Mouse (Mus musculus) CD8-positive naive resting alpha-beta T cell, adult 2 months (primary cell): ENCODE results near the gene Uncx.
"Not testable (repeated sequence)": the region's sequence is repeated elsewhere in the genome, so short reads cannot be mapped to it uniquely, and the experiment has no call there.

Source experiments
- DNase-seq, 2 experiments: peaks; one replicate each; pipeline ENCODE4 v3.0.0; 2022; ENCODE audit warnings: low read depth in 2 of 2, low spot score in 2 of 2

Gene Uncx

GRCm38 (mm10) chr5:139559782-139560181, 16.5 kb downstream of the Uncx start:
- no peak for DNase-seq

GRCm38 (mm10) chr5:139561363-139562001, 18.2 kb downstream of the Uncx start:
- no peak for DNase-seq

DNA sequence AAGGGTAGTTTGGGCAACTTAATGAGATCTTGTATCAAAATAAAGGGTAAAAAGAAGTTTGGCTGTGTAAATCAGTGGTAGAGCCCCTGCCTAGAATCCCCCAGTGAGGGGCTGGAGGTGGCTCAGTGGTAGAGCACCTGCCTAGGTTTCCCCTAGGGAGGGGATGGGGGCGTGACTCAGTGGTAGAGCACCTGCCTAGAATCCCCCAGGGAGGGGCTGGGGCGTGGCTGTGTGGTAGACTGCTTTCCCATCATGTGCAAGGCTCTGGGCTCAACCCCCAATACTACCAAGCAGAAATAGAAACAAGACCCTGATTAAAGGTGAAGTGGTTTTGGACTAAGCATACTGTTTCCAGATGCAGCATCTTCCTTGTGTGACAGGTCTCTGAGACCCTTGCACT, 21.4 kb downstream of the Uncx start:
- no peak for DNase-seq

DNA sequence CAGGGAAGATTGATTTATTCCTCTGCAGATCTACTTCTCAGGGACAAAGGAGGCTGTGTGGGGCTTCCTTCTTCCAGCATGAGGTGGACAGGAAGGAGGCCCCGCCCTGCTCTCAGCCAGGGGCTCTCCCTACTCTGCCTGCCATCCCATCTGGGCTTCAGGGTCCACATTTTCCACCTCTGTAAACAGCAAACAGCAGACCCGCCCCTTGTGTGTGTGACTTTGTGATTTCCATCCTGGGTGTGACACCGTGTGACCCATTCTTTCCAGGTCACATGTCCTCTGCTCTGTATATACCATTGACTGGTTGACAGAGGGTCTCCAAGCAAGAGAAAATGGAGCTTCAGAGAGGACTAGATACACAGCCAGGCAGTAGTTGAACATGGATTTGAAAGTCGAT, 22.2 kb downstream of the Uncx start:
- no peak for DNase-seq

DNA sequence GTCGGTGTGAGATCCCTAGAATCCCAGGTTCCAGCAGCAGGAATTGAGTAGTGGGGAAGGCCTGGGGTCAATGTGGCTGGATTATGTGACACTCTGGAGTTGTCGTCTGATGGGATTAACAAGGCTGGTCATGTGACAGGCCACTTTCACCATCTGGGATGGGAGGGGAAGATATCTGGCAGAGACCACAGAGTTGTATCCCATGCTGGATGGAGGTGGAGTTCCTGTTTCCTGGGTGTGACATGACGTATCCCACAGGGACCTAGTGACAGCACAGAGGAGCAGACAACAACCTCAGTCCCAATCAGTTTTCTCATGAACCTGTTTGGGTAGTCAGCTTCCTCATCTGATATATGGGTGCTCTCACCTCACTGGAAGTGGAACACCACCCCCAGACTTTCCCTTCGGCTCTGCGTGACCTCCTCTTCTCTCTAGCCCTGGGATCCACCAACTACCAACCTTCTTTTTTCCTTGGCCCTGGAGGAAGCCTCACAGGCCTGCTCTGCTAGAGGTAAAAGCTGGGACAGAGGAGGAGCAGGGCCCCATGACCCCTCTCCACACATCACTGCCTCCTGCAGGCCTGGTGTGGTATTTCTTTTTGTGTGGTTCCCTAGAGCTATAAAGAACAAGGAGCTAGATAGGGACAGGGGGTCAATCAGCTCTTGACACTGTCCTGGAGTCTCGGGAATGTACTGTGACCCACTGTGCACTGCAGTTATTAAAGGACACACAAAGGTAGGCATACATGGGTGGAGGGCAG, 23.5 kb downstream of the Uncx start:
- no peak for DNase-seq

GRCm38 (mm10) chr5:139568079-139568478, 24.8 kb downstream of the Uncx start:
- no peak for DNase-seq

GRCm38 (mm10) chr5:139572526-139572925, 29.2 kb downstream of the Uncx start:
- no peak for DNase-seq

GRCm38 (mm10) chr5:139573606-139574311, 30.5 kb downstream of the Uncx start:
- DNase-seq: no peak

DNA sequence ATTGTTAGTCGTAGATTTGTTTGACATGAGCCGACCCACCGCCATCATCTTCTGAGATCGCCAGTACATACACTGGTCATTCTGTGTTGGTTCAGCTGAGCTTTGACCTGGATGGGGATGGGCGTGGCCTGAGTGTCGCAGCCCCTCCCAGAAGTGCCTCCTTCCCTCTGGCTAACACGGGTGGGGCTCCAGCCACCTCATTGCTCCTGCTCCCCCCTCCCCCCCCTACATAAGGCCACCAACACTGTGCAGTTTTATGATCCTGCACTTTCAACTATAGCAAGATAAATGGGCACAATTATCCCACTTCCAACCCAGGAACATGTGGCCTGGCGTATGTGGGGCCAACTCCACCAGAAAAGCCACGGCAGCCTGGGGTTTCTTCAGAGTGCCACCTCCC, 31.8 kb downstream of the Uncx start:
- no peak for DNase-seq

GRCm38 (mm10) chr5:139580171-139580743, 37.0 kb downstream of the Uncx start:
- DNase-seq: no peak

DNA sequence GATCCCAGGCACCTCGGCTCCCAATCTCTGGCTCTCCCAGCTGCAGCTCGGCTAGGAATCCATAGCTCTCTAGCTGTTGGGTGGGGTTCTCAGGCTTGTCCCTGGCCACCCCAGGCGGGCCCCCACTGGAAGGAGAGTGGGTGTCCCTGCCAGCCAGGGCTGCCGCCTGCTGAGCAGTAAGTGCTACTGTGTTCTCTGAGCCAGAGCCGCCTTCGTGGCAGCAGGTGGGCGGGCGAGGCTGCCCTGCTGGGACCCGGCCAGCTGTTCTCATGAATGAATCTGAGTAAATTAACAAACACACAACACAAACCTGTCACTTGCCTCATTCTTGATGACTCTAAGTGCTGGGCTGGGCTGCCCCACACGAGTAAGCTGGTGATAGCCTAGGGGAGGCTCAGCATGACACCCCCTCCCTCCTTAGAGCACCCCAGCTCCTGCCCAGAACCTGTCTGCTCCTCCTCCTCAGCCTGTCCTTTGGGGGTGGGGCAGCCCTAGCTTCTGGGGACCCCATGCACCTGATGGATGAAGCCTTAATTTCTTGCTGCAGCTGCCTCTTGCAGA, 38.1 kb downstream of the Uncx start:
- no peak for DNase-seq

DNA sequence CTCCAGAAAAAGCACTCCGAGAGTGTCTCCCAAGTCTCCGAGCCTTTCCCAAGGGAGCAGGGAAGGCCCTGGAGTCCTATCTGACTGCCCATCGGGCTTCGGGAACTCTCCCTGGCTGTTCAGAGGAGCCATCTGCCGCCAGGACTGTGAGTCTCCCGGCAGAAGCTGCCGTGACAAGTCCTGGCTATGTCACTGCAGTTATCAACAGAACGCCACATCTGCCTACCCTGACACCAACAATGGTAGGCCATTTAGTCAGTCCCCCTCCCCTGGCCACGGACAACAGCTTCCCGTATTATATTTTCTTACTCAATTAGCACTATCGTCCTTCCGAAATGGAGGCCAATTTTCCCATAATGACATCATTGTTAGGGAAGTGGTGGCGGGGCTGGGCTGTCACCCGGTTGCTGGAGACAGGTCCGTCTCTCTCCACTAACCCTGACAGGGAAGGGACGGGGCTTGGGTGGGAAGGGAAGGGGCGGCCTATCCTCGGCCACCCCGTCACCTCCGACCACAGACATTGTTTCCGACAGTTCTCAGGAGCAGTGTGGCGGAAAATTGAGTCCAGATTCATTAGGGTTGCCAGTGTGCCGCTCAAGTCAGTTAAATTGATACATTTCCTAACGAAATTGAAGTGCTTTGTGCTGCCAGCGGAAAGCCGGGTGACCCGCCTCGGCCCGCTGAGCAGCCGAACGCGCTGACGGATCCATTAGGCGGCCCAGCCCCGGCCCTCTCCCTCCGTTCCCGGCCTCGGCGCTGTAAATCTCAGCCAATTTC, 41.9 kb downstream of the Uncx start:
- no peak for DNase-seq

DNA sequence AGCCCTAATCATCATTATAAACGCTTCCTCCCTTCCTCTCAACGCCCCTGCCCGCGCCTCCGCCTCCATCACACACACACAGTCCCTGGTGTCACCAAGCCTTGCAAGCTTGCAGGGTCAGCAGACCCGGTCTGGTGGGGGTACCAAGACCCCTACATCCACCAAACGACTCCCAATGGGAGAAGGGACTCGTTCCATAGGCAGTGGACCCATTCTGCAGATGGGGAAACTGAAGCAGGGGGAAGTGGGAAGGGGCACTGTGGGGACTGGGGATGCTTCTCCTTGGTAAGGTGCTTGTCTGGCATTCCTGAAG, 42.4 kb downstream of the Uncx start:
- no peak for DNase-seq

GRCm38 (mm10) chr5:139587459-139587858, 44.2 kb downstream of the Uncx start:
- not testable (repeated sequence) for DNase-seq

- not testable (repeated sequence) for DNase-seq
Measured at GRCm38 (mm10) chr5:139590682-139591360, 47.5 kb downstream of the Uncx start.

DNA sequence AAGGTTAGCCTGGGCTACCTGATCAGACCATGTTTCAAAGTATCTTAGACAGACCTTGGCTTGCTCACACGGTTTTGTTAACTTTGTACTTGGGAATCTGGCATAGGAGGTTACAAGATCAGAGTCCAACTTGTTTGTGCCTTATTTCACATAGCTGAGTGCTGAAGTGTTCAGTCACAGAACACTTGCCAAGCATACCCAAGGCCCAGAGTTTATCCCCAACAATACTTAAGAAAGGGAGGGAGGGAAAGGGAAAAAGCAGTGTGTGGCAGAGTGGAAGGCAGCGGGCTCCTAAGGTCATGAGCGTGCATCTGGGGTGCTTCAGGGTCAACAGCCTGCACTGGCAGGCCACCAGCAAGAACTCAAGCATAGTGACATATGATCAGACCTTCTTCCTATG, 48.7 kb downstream of the Uncx start:
- no peak for DNase-seq

GRCm38 (mm10) chr5:139592850-139593249, 49.6 kb downstream of the Uncx start:
- no peak for DNase-seq

GRCm38 (mm10) chr5:139593746-139594145, 50.5 kb downstream of the Uncx start:
- DNase-seq: no peak

DNA sequence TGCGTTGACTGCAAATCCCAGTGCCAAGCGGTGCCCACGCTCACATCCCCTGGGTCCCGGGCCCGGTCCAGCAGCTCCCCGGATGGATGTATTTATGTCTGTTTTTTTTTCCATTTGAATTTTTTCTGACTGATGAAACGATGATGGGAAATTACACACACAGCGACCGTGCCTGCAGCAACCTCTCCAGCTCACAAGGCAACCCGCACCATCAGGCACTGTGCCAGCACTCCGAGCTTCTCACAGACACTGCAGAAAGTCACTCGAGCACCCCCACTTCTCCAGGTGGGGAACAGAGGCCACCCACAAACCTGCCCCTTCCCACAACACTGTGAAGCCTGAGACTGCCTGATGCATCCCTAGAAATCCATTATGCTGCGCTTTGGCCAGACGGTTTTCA, 51.7 kb downstream of the Uncx start:
- no peak for DNase-seq
